Mouse (Mus musculus): ENCODE measurements at regions not wholly inside any gene's neighbourhood (a gene's known extent, or its start where the extent isn't known, plus 50 kb on each side); places are given as distances from the start of the nearest gene placed in this dataset.

GRCm38 (mm10) chr9:117859580-117860045 is 180.7 kb upstream of the Azi2 start:
- no peak for TF ChIP-seq NANOG (IDR thresholded peaks at IDR 0.05; ENCODE audit: borderline replicate concordance, low read length)
- no peak for TF ChIP-seq CTCF (conservative IDR thresholded peaks at IDR 0.05; ENCODE audit: low read length)

Data from E14TG2a.4 (cell line).